Mouse (Mus musculus): ENCODE measurements around the gene Cela3b. TPM values are rescaled to one million over a fixed set of nuclear protein-coding genes. Genes with fewer than 3 reads are reported as not detected.

Cela3b gene
- polyA plus RNA-seq (2014; fragmentation: Illumina TruSeq; extraction: RNeasy Lipid Tissue Mini Kit (QIAGEN cat#74804); ENCODE audit: low read depth, low replicate concordance) = not detected

GRCm38 (mm10) chr4:137430502-137430901 is at the start of gene Cela3b:
Gene Cela3b (minus strand): TSS chr4:137430540.

GRCm38 (mm10) chr4:137468260-137469080 is 38.1 kb upstream of the Cela3b start, which contains the start of gene Hspg2:
Gene Hspg2 (plus strand): TSS chr4:137468769.

GRCm38 (mm10) chr4:137453234-137453767 is 23.0 kb upstream of the Cela3b start, which contains the start of gene 1700013G24Rik:
Gene 1700013G24Rik (plus strand): TSS chr4:137453284.

GRCm38 (mm10) chr4:137409691-137410090 is 20.6 kb downstream of the Cela3b start, which contains the start of gene Cela3a:
Gene Cela3a (minus strand): TSS chr4:137409791.

Other genes starting within 250 kb of the Cela3b start
- gene Wnt4, start 153.1 kb downstream of the Cela3b start, polyA plus RNA-seq (2014; fragmentation: Illumina TruSeq; extraction: RNeasy Lipid Tissue Mini Kit (QIAGEN cat#74804); ENCODE audit: low read depth, low replicate concordance) = 0.08 TPM
- gene Cdc42, start 72.8 kb downstream of the Cela3b start, polyA plus RNA-seq (2014; fragmentation: Illumina TruSeq; extraction: RNeasy Lipid Tissue Mini Kit (QIAGEN cat#74804); ENCODE audit: low read depth, low replicate concordance) = 320 TPM
- not detected for gene Cela3a, start 20.7 kb downstream of the Cela3b start, polyA plus RNA-seq (2014; fragmentation: Illumina TruSeq; extraction: RNeasy Lipid Tissue Mini Kit (QIAGEN cat#74804); ENCODE audit: low read depth, low replicate concordance)
- gene 1700013G24Rik, start 22.7 kb upstream of the Cela3b start, polyA plus RNA-seq (2014; fragmentation: Illumina TruSeq; extraction: RNeasy Lipid Tissue Mini Kit (QIAGEN cat#74804); ENCODE audit: low read depth, low replicate concordance) = not detected
- gene Hspg2, start 38.2 kb upstream of the Cela3b start, polyA plus RNA-seq (2014; fragmentation: Illumina TruSeq; extraction: RNeasy Lipid Tissue Mini Kit (QIAGEN cat#74804); ENCODE audit: low read depth, low replicate concordance) = 0.19 TPM
- gene Ldlrad2, start 144.0 kb upstream of the Cela3b start, polyA plus RNA-seq (2014; fragmentation: Illumina TruSeq; extraction: RNeasy Lipid Tissue Mini Kit (QIAGEN cat#74804); ENCODE audit: low read depth, low replicate concordance) = not detected
- 35.9 TPM for gene Usp48, start 163.2 kb upstream of the Cela3b start, polyA plus RNA-seq (2014; fragmentation: Illumina TruSeq; extraction: RNeasy Lipid Tissue Mini Kit (QIAGEN cat#74804); ENCODE audit: low read depth, low replicate concordance)
- not detected for gene Rap1gap, start 234.2 kb upstream of the Cela3b start, polyA plus RNA-seq (2014; fragmentation: Illumina TruSeq; extraction: RNeasy Lipid Tissue Mini Kit (QIAGEN cat#74804); ENCODE audit: low read depth, low replicate concordance)

All from liver, adult 10 weeks (tissue).